Mouse (Mus musculus) liver, embryonic 12.5 days (tissue): Measurements from ENCODE around the gene Cd52. TPM values are rescaled to one million over a fixed set of nuclear protein-coding genes. Genes with fewer than 3 reads are reported as not detected.

ENCODE experiments used
- ATAC-seq: fragments of 200-750 bp; cut with Nextera tagmentation; 2 replicates; pipeline ENCODE4 v1.8.0; 2017; ENCODE audit warnings: moderate number of reproducible peaks, mild to moderate bottlenecking, moderate library complexity
- H3K27ac ChIP-seq: fragments of 300-500 bp; sonication (generic); 2 replicates; pipeline ENCODE4 v1.5.1; 2016; ENCODE audit warnings: mild to moderate bottlenecking
- H3K27me3 ChIP-seq: fragments of 300-500 bp; sonication (generic); replicated peaks from 2 replicates; pipeline ENCODE4 v1.6.1; 2016; ENCODE audit warnings: mild to moderate bottlenecking, moderate library complexity
- H3K36me3 ChIP-seq: fragments of 300-500 bp; sonication (generic); 2 replicates; pipeline ENCODE4 v1.6.1; 2016; ENCODE audit warnings: mild to moderate bottlenecking, moderate library complexity
- H3K4me1 ChIP-seq: fragments of 300-500 bp; sonication (generic); 2 replicates; pipeline ENCODE4 v1.6.1; 2016
- H3K4me2 ChIP-seq: fragments of 300-500 bp; sonication (generic); 2 replicates; pipeline ENCODE4 v1.6.1; 2016; ENCODE audit warnings: mild to moderate bottlenecking, moderate library complexity
- H3K4me3 ChIP-seq: fragments of 300-500 bp; sonication (generic); 2 replicates; pipeline ENCODE4 v1.5.1; 2016; ENCODE audit warnings: mild to moderate bottlenecking, moderate library complexity
- H3K9ac ChIP-seq: fragments of 300-500 bp; sonication (generic); 2 replicates; pipeline ENCODE4 v1.6.1; 2016; ENCODE audit warnings: mild to moderate bottlenecking, moderate library complexity
- H3K9me3 ChIP-seq: fragments of 300-500 bp; sonication (generic); replicated peaks from 2 replicates; pipeline ENCODE4 v1.6.1; 2016; ENCODE audit warnings: mild to moderate bottlenecking, moderate library complexity
- WGBS: fragments of 180-500 bp; shearing (Covaris S2); methylation state at CpG from one replicate; pipeline ENCODE4 v1.1.7; 2016; ENCODE audit not compliant: insufficient replicate concordance; 5-methylcytosine and 5-hydroxymethylcytosine counted together
- polyA plus RNA-seq: library from polyadenylated mRNA; unstranded; fragments of >200 nt; fragmentation: Nextera tagmentation; extraction: Ambion mirVana; gene quantifications from 2 replicates; pipeline ENCODE4 v1.2.1, GENCODE M21; 2016

Cd52 gene
- polyA plus RNA-seq, 1 experiment from 2014 or later, result 18.5 TPM

- Histone ChIP-seq H3K9me3 (no peaks in the 10 kb centered on the region), H3K9ac (no peak overlapping the region), H3K27ac (no peak overlapping the region), H3K4me2 (no peak overlapping the region), H3K4me1 (peaks cover 29% of the 10 kb centered on the region), H3K4me3 (no peak overlapping the region), H3K36me3 (no peaks in the 10 kb centered on the region), H3K27me3 (peaks cover 48% of the 10 kb centered on the region)
- 50% methylated on average over 18 of the region's 18 CpGs for WGBS
- ATAC-seq, result no peak
These were observed 33.6 kb downstream of the Cd52 start for GRCm38 (mm10) chr4:134061166-134061830.

GRCm38 (mm10) chr4:134060135-134060865 is 34.6 kb downstream of the Cd52 start, which contains the start of gene Crybg2:
TSS of gene Crybg2 (plus strand) at chr4:134060815.
- Histone ChIP-seq H3K27ac (no peak within 1 kb of the TSS), H3K4me2 (peak within 1 kb of the TSS; percentile 15; the same call in 1 of the 2 replicates), H3K9me3 (no peaks in the 10 kb centered on the region), H3K4me3 (no peak within 1 kb of the TSS), H3K9ac (no peak within 1 kb of the TSS), H3K27me3 (peaks cover 39% of the 10 kb centered on the region), H3K4me1 (peaks cover 29% of the 10 kb centered on the region), H3K36me3 (no peaks in the 10 kb centered on the region)
- ATAC-seq, result no peak
- 54% methylated on average over 28 of the region's 28 CpGs for WGBS

GRCm38 (mm10) chr4:134058908-134059307 is 36.0 kb downstream of the Cd52 start:
- Histone ChIP-seq H3K27ac (no peak overlapping the region), H3K4me1 (peaks cover 29% of the 10 kb centered on the region), H3K4me3 (no peak overlapping the region), H3K36me3 (no peaks in the 10 kb centered on the region), H3K9me3 (no peaks in the 10 kb centered on the region), H3K4me2 (peak overlapping the region; percentile 50; the same call in 1 of the 2 replicates), H3K9ac (no peak overlapping the region), H3K27me3 (peaks cover 25% of the 10 kb centered on the region)
- 51% methylated on average over 6 of the region's 6 CpGs for WGBS
- no peak for ATAC-seq

GRCm38 (mm10) chr4:134058166-134058715 is 36.6 kb downstream of the Cd52 start:
- H3K4me3 ChIP-seq, result peak overlapping the region; percentile 21
- no peaks in the 10 kb centered on the region for H3K36me3 ChIP-seq
- H3K9me3 ChIP-seq, result no peaks in the 10 kb centered on the region
- peaks cover 29% of the 10 kb centered on the region for H3K4me1 ChIP-seq
- ATAC-seq, result no peak
- WGBS, result 16% methylated on average over 14 of the region's 14 CpGs
- no peak overlapping the region for H3K27ac ChIP-seq
- H3K4me2 ChIP-seq, result peak overlapping the region; percentile 50
- H3K27me3 ChIP-seq, result peaks cover 19% of the 10 kb centered on the region
- H3K9ac ChIP-seq, result no peak overlapping the region

- H3K9ac ChIP-seq, result no peak within 1 kb of the TSS
- no peak within 1 kb of the TSS for H3K4me2 ChIP-seq
- no peak within 1 kb of the TSS for H3K27ac ChIP-seq
These were observed 41.3 kb downstream of the Cd52 start, which contains the start of gene Zfp683 for GRCm38 (mm10) chr4:134053538-134053937. TSS of gene Zfp683 (plus strand) at chr4:134053838.

GRCm38 (mm10) chr4:134052560-134052959 is 42.3 kb downstream of the Cd52 start:
- Histone ChIP-seq H3K4me3 (no peak overlapping the region), H3K4me2 (no peak overlapping the region), H3K9ac (no peak overlapping the region), H3K27me3 (no peaks in the 10 kb centered on the region; the same call in 1 of the 2 replicates), H3K36me3 (no peaks in the 10 kb centered on the region), H3K27ac (no peak overlapping the region), H3K4me1 (0 out of 2 replicates have a peak, but pooled peaks cover 10% of the 10 kb centered on the region), H3K9me3 (no peaks in the 10 kb centered on the region)
- no peak for ATAC-seq
- WGBS, result 14% methylated on average over 8 of the region's 8 CpGs

More at GRCm38 (mm10) chr4:134053538-134053937, 41.3 kb downstream of the Cd52 start, which contains the start of gene Zfp683:
- 57% methylated on average over 3 of the region's 3 CpGs for WGBS
- Histone ChIP-seq H3K9me3 (no peaks in the 10 kb centered on the region), H3K27me3 (no peaks in the 10 kb centered on the region; the same call in 1 of the 2 replicates), H3K36me3 (no peaks in the 10 kb centered on the region), H3K4me1 (peaks cover 17% of the 10 kb centered on the region; the same call in 1 of the 2 replicates), H3K4me3 (no peak within 1 kb of the TSS)
- no peak for ATAC-seq

- Histone ChIP-seq H3K36me3 (no peaks in the 10 kb centered on the region), H3K27ac (no peak overlapping the region), H3K4me1 (0 out of 2 replicates have a peak, but pooled peaks cover 10% of the 10 kb centered on the region), H3K4me3 (no peak overlapping the region), H3K9ac (no peak overlapping the region), H3K4me2 (no peak overlapping the region), H3K27me3 (no peaks in the 10 kb centered on the region), H3K9me3 (no peaks in the 10 kb centered on the region)
- WGBS, result 62% methylated on average over 5 of the region's 5 CpGs
- ATAC-seq, result no peak
These were observed 43.0 kb downstream of the Cd52 start for GRCm38 (mm10) chr4:134051912-134052311.

GRCm38 (mm10) chr4:134047648-134048047 is 47.2 kb downstream of the Cd52 start:
- WGBS, result 28% methylated on average over 5 of the region's 5 CpGs

GRCm38 (mm10) chr4:134043041-134043440 is 51.8 kb downstream of the Cd52 start:
- no peak for ATAC-seq
- 19% methylated on average over 2 of the region's 2 CpGs for WGBS

More at GRCm38 (mm10) chr4:134047648-134048047, 47.2 kb downstream of the Cd52 start:
- Histone ChIP-seq H3K27me3 (peaks cover 17% of the 10 kb centered on the region; the same call in 1 of the 2 replicates), H3K9ac (no peak overlapping the region), H3K4me3 (no peak overlapping the region), H3K4me1 (0 out of 2 replicates have a peak, but pooled peaks cover 8% of the 10 kb centered on the region), H3K9me3 (no peaks in the 10 kb centered on the region), H3K36me3 (no peaks in the 10 kb centered on the region), H3K27ac (no peak overlapping the region), H3K4me2 (no peak overlapping the region)
- no peak for ATAC-seq

GRCm38 (mm10) chr4:134041317-134042123 is 53.4 kb downstream of the Cd52 start:
- WGBS, result 19% methylated on average over 9 of the region's 9 CpGs
- no peak overlapping the region for H3K27ac ChIP-seq
- no peaks in the 10 kb centered on the region for H3K36me3 ChIP-seq
- no peak for ATAC-seq
- H3K9ac ChIP-seq, result no peak overlapping the region
- H3K27me3 ChIP-seq, result peaks cover 38% of the 10 kb centered on the region; the same call in 1 of the 2 replicates
- no peaks in the 10 kb centered on the region for H3K9me3 ChIP-seq
- no peak overlapping the region for H3K4me2 ChIP-seq
- peaks cover 5% of the 10 kb centered on the region; the same call in 1 of the 2 replicates for H3K4me1 ChIP-seq
- H3K4me3 ChIP-seq, result no peak overlapping the region

More at GRCm38 (mm10) chr4:134043041-134043440, 51.8 kb downstream of the Cd52 start:
- Histone ChIP-seq H3K9me3 (no peaks in the 10 kb centered on the region), H3K4me1 (peaks cover 5% of the 10 kb centered on the region; the same call in 1 of the 2 replicates), H3K4me3 (no peak overlapping the region), H3K36me3 (no peaks in the 10 kb centered on the region), H3K4me2 (no peak overlapping the region), H3K27ac (no peak overlapping the region), H3K27me3 (peaks cover 30% of the 10 kb centered on the region; the same call in 1 of the 2 replicates), H3K9ac (no peak overlapping the region)

GRCm38 (mm10) chr4:134035953-134036352 is 58.9 kb downstream of the Cd52 start:
- Histone ChIP-seq H3K27me3 (0 out of 2 replicates have a peak, but pooled peaks cover 19% of the 10 kb centered on the region), H3K9me3 (no peaks in the 10 kb centered on the region), H3K4me3 (no peak overlapping the region), H3K4me1 (no peaks in the 10 kb centered on the region), H3K27ac (no peak overlapping the region), H3K9ac (no peak overlapping the region), H3K4me2 (no peak overlapping the region), H3K36me3 (no peaks in the 10 kb centered on the region)
- ATAC-seq, result peak; percentile 27; the same call in 1 of the 2 replicates
- 6% methylated on average over 16 of the region's 16 CpGs for WGBS
